Mouse (Mus musculus) bone marrow macrophage, adult 2 months (primary cell): ENCODE measurements around the gene Gtf2f1. TPM values are rescaled to one million over a fixed set of nuclear protein-coding genes. Genes with fewer than 3 reads are reported as not detected.
A peak's percentile ranks its signal among the peaks of the same experiment; 100 is the strongest.
"Not testable (repeated sequence)": the region's sequence is repeated elsewhere in the genome, so short reads cannot be mapped to it uniquely, and the experiment has no call there.

ENCODE experiments used
- H3K27ac ChIP-seq: 2 replicates; pipeline ENCODE4 v1.5.1; 2012; ENCODE audit warnings: low read depth, low read length; ENCODE audit not compliant: insufficient read depth
- H3K4me1 ChIP-seq: 2 replicates; pipeline ENCODE4 v1.6.1; 2012; ENCODE audit warnings: low read length; ENCODE audit not compliant: control insufficient read depth, insufficient read depth
- H3K4me3 ChIP-seq: 2 replicates; pipeline ENCODE4 v1.5.1; 2012; ENCODE audit warnings: mild to moderate bottlenecking, low read length, moderate library complexity; ENCODE audit not compliant: insufficient read depth
- CTCF ChIP-seq: IDR thresholded peaks from 2 replicates; pipeline ENCODE4 v1.5.1; 2012; ENCODE audit warnings: low read depth, mild to moderate bottlenecking, low read length, moderate library complexity
- POLR2A ChIP-seq: IDR thresholded peaks from 2 replicates; pipeline ENCODE4 v1.6.1; 2012; ENCODE audit warnings: mild to moderate bottlenecking, low read depth, low read length, borderline replicate concordance
- polyA plus RNA-seq: library from polyadenylated mRNA; stranded (reverse); fragments of >200 nt; gene quantifications from 2 replicates; pipeline ENCODE4 v1.2.4, GENCODE M21; 2012; ENCODE audit not compliant: missing spikeins, insufficient read depth, insufficient read length

The Gtf2f1 gene
- 57.7 and 61.5 TPM in 2 replicates for polyA plus RNA-seq

- TF ChIP-seq POLR2A (0 out of 2 replicates have a peak, but pooled peaks have one; percentile 70), CTCF (no peak)
- H3K4me1 ChIP-seq: peaks cover 13% of the 10 kb centered on the region
- H3K4me3 ChIP-seq: peak within 1 kb of the TSS; percentile 82
- peak within 1 kb of the TSS; percentile 66 for H3K27ac ChIP-seq
Measured at GRCm38 (mm10) chr17:57011236-57012141, at the start of gene Gtf2f1, which contains the start of gene Gm17949. Gene Gtf2f1 (minus strand): TSS chr17:57011288. Gene Gm17949 (plus strand): TSS chr17:57011469.

DNA sequence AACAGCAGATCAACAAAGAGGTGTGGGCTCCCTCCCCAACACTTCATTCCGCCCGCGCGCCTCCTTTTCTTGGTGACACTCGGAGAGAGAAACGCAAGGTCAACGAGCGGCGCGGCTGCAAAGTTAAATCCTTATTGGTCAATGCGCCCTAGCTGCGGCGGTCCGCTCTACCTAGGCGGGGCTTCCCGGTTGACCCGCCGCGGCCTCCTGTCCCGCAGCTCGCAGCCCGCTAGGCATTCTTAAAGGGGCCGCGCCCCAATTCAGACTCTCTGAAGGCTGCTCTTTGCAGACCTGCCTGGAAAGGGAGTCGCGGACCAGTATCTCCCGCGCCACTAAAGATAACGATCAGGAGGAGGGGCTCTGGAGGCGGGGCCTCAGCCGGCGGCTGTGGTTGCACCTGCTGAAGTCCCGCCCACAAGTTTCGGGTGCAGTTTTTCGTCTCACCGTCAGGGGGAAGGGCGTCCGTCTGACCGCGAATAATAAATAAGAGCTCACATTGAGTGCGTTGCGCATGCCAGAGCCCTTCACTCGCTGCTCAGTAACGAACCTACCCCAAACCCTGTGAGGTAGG is 49.2 kb upstream of the Gtf2f1 start:
- Histone ChIP-seq H3K27ac (peak overlapping the region; percentile 38; the same call in 1 of the 2 replicates), H3K4me1 (peaks cover 7% of the 10 kb centered on the region), H3K4me3 (peak overlapping the region; percentile 65)
- TF ChIP-seq POLR2A: no peak
- TF ChIP-seq CTCF: no peak

- peaks cover 7% of the 10 kb centered on the region for H3K4me1 ChIP-seq
- peak within 1 kb of the TSS; percentile 65 for H3K4me3 ChIP-seq
- no peak for TF ChIP-seq POLR2A
- no peak for TF ChIP-seq CTCF
- peak within 1 kb of the TSS; percentile 38; the same call in 1 of the 2 replicates for H3K27ac ChIP-seq
Measured at GRCm38 (mm10) chr17:57059486-57059977, 48.4 kb upstream of the Gtf2f1 start, which contains the start of gene Slc25a23. Gene Slc25a23 (minus strand): TSS chr17:57059863.

GRCm38 (mm10) chr17:57058891-57059485 is 47.9 kb upstream of the Gtf2f1 start, which contains the start of gene Crb3:
Gene Crb3 (plus strand): TSS chr17:57059105.
- Histone ChIP-seq H3K4me1 (peaks cover 7% of the 10 kb centered on the region), H3K27ac (no peak within 1 kb of the TSS), H3K4me3 (peak within 1 kb of the TSS; percentile 65)
- TF ChIP-seq CTCF: no peak
- TF ChIP-seq POLR2A: no peak

- H3K4me3 ChIP-seq: no peak overlapping the region
- H3K4me1 ChIP-seq: peaks cover 3% of the 10 kb centered on the region
- TF ChIP-seq POLR2A: no peak
- TF ChIP-seq CTCF: no peak
- no peak overlapping the region for H3K27ac ChIP-seq
Measured at GRCm38 (mm10) chr17:57056246-57056645, 45.2 kb upstream of the Gtf2f1 start.

GRCm38 (mm10) chr17:57051679-57052078 is 40.6 kb upstream of the Gtf2f1 start:
- H3K4me1 ChIP-seq, H3K4me3 ChIP-seq: not testable (repeated sequence)

DNA sequence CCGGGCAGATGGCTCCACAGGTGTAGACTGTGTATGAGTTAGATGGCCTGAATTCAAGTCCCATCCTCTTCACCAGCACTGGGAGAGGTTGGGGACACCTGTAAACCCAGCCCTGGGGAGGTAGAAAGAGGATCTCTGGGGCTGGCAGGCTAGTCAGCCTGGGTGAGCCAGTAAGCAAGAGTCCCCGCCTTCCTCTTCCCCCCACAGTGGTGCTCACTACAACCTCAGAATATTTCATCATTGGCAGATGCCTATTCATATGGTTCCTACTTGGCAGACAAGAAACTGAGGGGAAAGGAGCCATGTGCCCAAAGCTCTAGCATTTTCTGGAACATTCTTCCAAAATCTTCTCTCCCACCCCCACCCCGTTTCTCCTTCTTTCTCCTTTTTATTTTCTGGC is 37.7 kb upstream of the Gtf2f1 start:
- TF ChIP-seq CTCF (no peak), POLR2A (no peak)
- H3K4me3 ChIP-seq: no peak overlapping the region
- H3K4me1 ChIP-seq: peaks cover 8% of the 10 kb centered on the region
- no peak overlapping the region for H3K27ac ChIP-seq

More at GRCm38 (mm10) chr17:57051679-57052078, 40.6 kb upstream of the Gtf2f1 start:
- not testable (repeated sequence) for H3K27ac ChIP-seq

- Histone ChIP-seq H3K4me1 (peaks cover 8% of the 10 kb centered on the region), H3K27ac (no peak overlapping the region), H3K4me3 (no peak overlapping the region)
- no peak for TF ChIP-seq CTCF
- no peak for TF ChIP-seq POLR2A
Measured at GRCm38 (mm10) chr17:57047406-57047805, 36.3 kb upstream of the Gtf2f1 start.

DNA sequence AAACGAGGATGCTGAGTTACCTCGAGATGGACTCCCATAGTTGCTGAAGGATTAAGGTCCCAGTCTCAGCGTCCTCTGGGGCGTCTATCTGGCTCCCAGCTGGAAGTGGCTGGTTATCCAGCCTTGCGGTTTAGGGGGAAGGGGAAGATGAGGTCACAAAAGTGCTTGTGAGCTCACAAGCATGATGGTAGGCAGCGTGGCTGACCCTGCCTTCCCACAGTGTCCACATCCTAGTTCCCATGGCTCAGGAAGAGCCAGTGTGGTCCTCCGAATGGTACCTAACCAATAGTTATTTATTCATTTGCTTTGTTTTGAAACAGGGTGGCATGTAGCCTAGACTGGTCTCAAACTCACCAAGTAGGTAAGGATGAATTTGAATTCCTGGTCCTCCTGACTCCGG is 30.5 kb upstream of the Gtf2f1 start, which contains the start of gene Slc25a41:
Slc25a41 (minus strand) TSS at position 101 of the 400 bp plus-strand sequence.
- H3K4me1 ChIP-seq: peaks cover 7% of the 10 kb centered on the region; the same call in 1 of the 2 replicates
- no peak within 1 kb of the TSS for H3K27ac ChIP-seq
- H3K4me3 ChIP-seq: no peak within 1 kb of the TSS
- TF ChIP-seq CTCF (no peak), POLR2A (no peak)

- H3K4me1 ChIP-seq: peaks cover 7% of the 10 kb centered on the region; the same call in 1 of the 2 replicates
- TF ChIP-seq POLR2A (no peak), CTCF (no peak)
Measured at GRCm38 (mm10) chr17:57038978-57039377, 27.9 kb upstream of the Gtf2f1 start.

More at GRCm38 (mm10) chr17:57038978-57039377, 27.9 kb upstream of the Gtf2f1 start:
- Histone ChIP-seq H3K27ac (no peak overlapping the region), H3K4me3 (no peak overlapping the region)
